In genomic region chr14:19961924-19962915, GRCm38 (mm10) we compare ENCODE assay signal across 10 mouse cellular contexts. TPM values are rescaled to one million over a fixed set of nuclear protein-coding genes. Genes with fewer than 3 reads are reported as not detected.
DNase-seq lines count a peak whose midpoint lies in the region; ATAC-seq and TF ChIP-seq lines count a peak whose summit lies in the region.
"Had no signal": no experiment of that assay in that cellular context is flagged by ENCODE, and none has a peak within 500 bp of the region (broad histone marks: within the 10 kb centered on the region; RNA-seq: fewer than 3 reads in every experiment).

No protein-coding gene starts in this region.

- H3K27me3 ChIP-seq in forebrain, embryonic 10.5 days (ENCODE audit: poor library complexity, severe bottlenecking): no peaks in the 10 kb centered on the region
- no peaks in the 10 kb centered on the region for H3K27me3 ChIP-seq in forebrain, embryonic 12.5 days
- no peaks in the 10 kb centered on the region for H3K27me3 ChIP-seq in G1E (ENCODE audit: insufficient read depth, low read length)
- no peaks in the 10 kb centered on the region for H3K27me3 ChIP-seq in hindbrain, postnatal 0 days (ENCODE audit: insufficient read depth, low read length)
- H3K27me3 ChIP-seq in splenic B cell, adult 2 months (ENCODE audit: control insufficient read depth, insufficient read depth, low read length, poor library complexity, severe bottlenecking): no peaks in the 10 kb centered on the region
- H3K27me3 ChIP-seq: heart, embryonic 12.5 days had no signal

- H3K9ac ChIP-seq in forebrain, embryonic 12.5 days: no peak overlapping the region
- H3K9ac ChIP-seq in hindbrain, postnatal 0 days (replicated peaks; ENCODE audit: low read length): no peak overlapping the region
- H3K9ac ChIP-seq: heart, embryonic 12.5 days had no signal

- no peak overlapping the region for H3K4me3 ChIP-seq in forebrain, embryonic 10.5 days
- no peak overlapping the region for H3K4me3 ChIP-seq in forebrain, embryonic 12.5 days (replicated peaks)
- no peak overlapping the region; the same call in 1 of the 2 replicates for H3K4me3 ChIP-seq in G1E (ENCODE audit: low read depth, low read length)
- no peak overlapping the region for H3K4me3 ChIP-seq in hindbrain, postnatal 0 days (ENCODE audit: low read length)
- H3K4me3 ChIP-seq: heart, embryonic 12.5 days had no signal

- peaks cover 62% of the 10 kb centered on the region for H3K4me1 ChIP-seq in forebrain, embryonic 10.5 days
- peaks cover 41% of the 10 kb centered on the region for H3K4me1 ChIP-seq in forebrain, embryonic 12.5 days
- peaks cover 44% of the 10 kb centered on the region for H3K4me1 ChIP-seq in G1E (ENCODE audit: insufficient read depth, low read depth, low read length)
- H3K4me1 ChIP-seq in hindbrain, postnatal 0 days (ENCODE audit: insufficient read depth, low read length): peaks cover 6% of the 10 kb centered on the region; the same call in 1 of the 2 replicates

- TF ChIP-seq CTCF in G1E (IDR thresholded peaks at IDR 0.05; ENCODE audit: low read depth, low read length): no peak
- TF ChIP-seq CTCF in hindbrain, postnatal 0 days (IDR thresholded peaks at IDR 0.05; ENCODE audit: low read depth): no peak

- no peaks in the 10 kb centered on the region for H3K9me3 ChIP-seq in forebrain, embryonic 10.5 days
- no peaks in the 10 kb centered on the region for H3K9me3 ChIP-seq in forebrain, embryonic 12.5 days
- no peaks in the 10 kb centered on the region; the same call in 1 of the 2 replicates for H3K9me3 ChIP-seq in G1E (replicated peaks)
- H3K9me3 ChIP-seq in hindbrain, postnatal 0 days (ENCODE audit: low read length): no peaks in the 10 kb centered on the region
- H3K9me3 ChIP-seq: heart, embryonic 12.5 days had no signal

- WGBS in forebrain, embryonic 10.5 days: 69% methylated on average over 15 of the region's 15 CpGs
- 58% methylated on average over 15 of the region's 15 CpGs for WGBS in forebrain, embryonic 12.5 days
- 55% methylated on average over 15 of the region's 15 CpGs for WGBS in hindbrain, postnatal 0 days

- 0 out of 2 replicates have a peak overlapping the region, but pooled peaks have one; percentile 8 for H3K27ac ChIP-seq in forebrain, embryonic 10.5 days
- H3K27ac ChIP-seq in forebrain, embryonic 12.5 days: no peak overlapping the region; the same call in 1 of the 2 replicates
- H3K27ac ChIP-seq in hindbrain, postnatal 0 days: peak overlapping the region; percentile 29; the same call in 1 of the 2 replicates

- intact Hi-C loops in left cerebral cortex, postnatal 14 days (cut with DNase I): no loop called here

- H3K4me2 ChIP-seq in forebrain, embryonic 12.5 days: no peak overlapping the region
- no peak overlapping the region for H3K4me2 ChIP-seq in hindbrain, postnatal 0 days (ENCODE audit: low read depth, low read length)
- H3K4me2 ChIP-seq: heart, embryonic 12.5 days had no signal

- H3K36me3 ChIP-seq in forebrain, embryonic 10.5 days (replicated peaks): peaks cover 35% of the 10 kb centered on the region
- H3K36me3 ChIP-seq in forebrain, embryonic 12.5 days (replicated peaks): peaks cover 15% of the 10 kb centered on the region
- H3K36me3 ChIP-seq in G1E (replicated peaks): peaks cover 24% of the 10 kb centered on the region
- no peaks in the 10 kb centered on the region for H3K36me3 ChIP-seq in hindbrain, postnatal 0 days (ENCODE audit: insufficient read depth, low read length)
- H3K36me3 ChIP-seq in splenic B cell, adult 2 months (ENCODE audit: control insufficient read depth, insufficient read depth, low read length, poor library complexity, severe bottlenecking): peaks cover 2% of the 10 kb centered on the region; the same call in 1 of the 2 replicates
- H3K36me3 ChIP-seq: heart, embryonic 12.5 days had no signal

- ATAC-seq in forebrain, embryonic 12.5 days (ENCODE audit: low FRiP score): no peak
- peak; percentile 62 for ATAC-seq in G1E (ENCODE audit: extremely low read depth, insufficient number of reproducible peaks, low FRiP score, poor library complexity, severe bottlenecking)
- ATAC-seq in hindbrain, postnatal 0 days: no peak

- DNase-seq in forebrain, embryonic 10.5 days (ENCODE audit: extremely low spot score, low spot score): no peak
- no peak for DNase-seq in G1E (ENCODE audit: low spot score)
- no peak for DNase-seq in hindbrain, postnatal 0 days (ENCODE audit: low spot score)
- DNase-seq in splenic B cell, adult 2 months (ENCODE audit: low read depth, low spot score): peak; percentile 46
- DNase-seq in urinary bladder, postnatal 25 days (ENCODE audit: low spot score): no peak
- no peak for DNase-seq in embryo, embryonic 9.5 days (ENCODE audit: extremely low spot score)
- DNase-seq in left cerebral cortex, postnatal 14 days (ENCODE audit: low spot score in 2 of 2): no peak
- DNase-seq: lung, adult 18-20 months had no signal

RNA-seq across cellular contexts. Expression of gene Gng2, which starts 15.2 kb away (rescaled TPM):
- polyA plus RNA-seq in forebrain, embryonic 10.5 days (2016; fragmentation: Nextera tagmentation; extraction: Ambion mirVana): 81.0 and 86.1 TPM in 2 replicates
- 187 and 202 TPM in 2 replicates for polyA plus RNA-seq in forebrain, embryonic 12.5 days (2016; fragmentation: Nextera tagmentation; extraction: Ambion mirVana)
- total RNA-seq in G1E (2014; fragmentation: Nextera tagmentation) (85.9 and 90.4 TPM in 2 replicates), G1E (2017) (280 and 293 TPM in 2 replicates)
- polyA plus RNA-seq in G1E (2012): 3.4 and 4.3 TPM in 2 replicates
- total RNA-seq in hindbrain, postnatal 0 days (2014; rRNA removed): 208 and 218 TPM in 2 replicates
- polyA plus RNA-seq in hindbrain, postnatal 0 days (2015; fragmentation: Nextera tagmentation; extraction: Ambion mirVana): 229 and 265 TPM in 2 replicates
- 100 to 1,000 TPM; 346 to 354 TPM for total RNA-seq in left cerebral cortex, postnatal 14 days (2021)

Comparison
In these comparisons a context has a peak if more than half of its experiments do, and no peak if none do; other contexts are left out.
1. RNA of gene Gng2, which starts 15.2 kb away (polyA plus RNA-seq): 229 to 265 TPM in hindbrain, postnatal 0 days, 187 to 202 TPM in forebrain, embryonic 12.5 days and 81.0 to 86.1 TPM in forebrain, embryonic 10.5 days; 3.4 to 4.3 TPM in G1E; every median in the first group is over 10 times any median in the second.